Mouse (Mus musculus): ENCODE measurements around the gene Zfp84. TPM values are rescaled to one million over a fixed set of nuclear protein-coding genes. Genes with fewer than 3 reads are reported as not detected.
A peak's percentile ranks its signal among the peaks of the same experiment; 100 is the strongest.

Zfp84 gene
- polyA plus RNA-seq, 1 experiment: 8.6 TPM

- 94% methylated on average over 7 of the region's 7 CpGs for WGBS
- H3K27ac ChIP-seq (ENCODE audit: control insufficient read depth, insufficient read depth, low read length): no peak overlapping the region
Observed at GRCm38 (mm10) chr7:29764702-29765101, 3.6 kb upstream of the Zfp84 start.

GRCm38 (mm10) chr7:29767058-29767686, 1.2 kb upstream of the Zfp84 start:
- TF ChIP-seq POLR2A (IDR thresholded peaks at IDR 0.05; ENCODE audit: control insufficient read depth, extremely low read depth, insufficient read depth, low read length, poor library complexity) (0 out of 2 replicates have a peak, but pooled peaks have one; percentile 40), CTCF (IDR thresholded peaks at IDR 0.05; ENCODE audit: borderline replicate concordance, control insufficient read depth, extremely low read depth, insufficient read depth, low read length, poor library complexity) (no peak)
- peaks cover 7% of the 10 kb centered on the region for H3K4me1 ChIP-seq (replicated peaks; ENCODE audit: control insufficient read depth, insufficient read depth, low read length)

More at GRCm38 (mm10) chr7:29764702-29765101, 3.6 kb upstream of the Zfp84 start:
- H3K27me3 ChIP-seq (ENCODE audit: control insufficient read depth, insufficient read depth, low read length): no peaks in the 10 kb centered on the region
- peaks cover 7% of the 10 kb centered on the region for H3K4me1 ChIP-seq (replicated peaks; ENCODE audit: control insufficient read depth, insufficient read depth, low read length)
- no peaks in the 10 kb centered on the region for H3K36me3 ChIP-seq (ENCODE audit: control insufficient read depth, insufficient read depth, low read length)
- DNase-seq: no peak
- no peak overlapping the region for H3K4me3 ChIP-seq (ENCODE audit: control insufficient read depth, insufficient read depth, low read length)
- TF ChIP-seq POLR2A (IDR thresholded peaks at IDR 0.05; ENCODE audit: control insufficient read depth, extremely low read depth, insufficient read depth, low read length, poor library complexity) (no peak), CTCF (IDR thresholded peaks at IDR 0.05; ENCODE audit: borderline replicate concordance, control insufficient read depth, extremely low read depth, insufficient read depth, low read length, poor library complexity) (no peak)

GRCm38 (mm10) chr7:29768980-29769379, 628 bp downstream of the Zfp84 start:
- TF ChIP-seq CTCF (IDR thresholded peaks at IDR 0.05; ENCODE audit: borderline replicate concordance, control insufficient read depth, extremely low read depth, insufficient read depth, low read length, poor library complexity): no peak
- TF ChIP-seq POLR2A (IDR thresholded peaks at IDR 0.05; ENCODE audit: control insufficient read depth, extremely low read depth, insufficient read depth, low read length, poor library complexity): no peak
- no peaks in the 10 kb centered on the region for H3K27me3 ChIP-seq (ENCODE audit: control insufficient read depth, insufficient read depth, low read length)
- H3K4me3 ChIP-seq (ENCODE audit: control insufficient read depth, insufficient read depth, low read length): peak overlapping the region; percentile 81
- DNase-seq: no peak
- H3K36me3 ChIP-seq (ENCODE audit: control insufficient read depth, insufficient read depth, low read length): peaks cover 18% of the 10 kb centered on the region
- peak overlapping the region; percentile 74 for H3K27ac ChIP-seq (ENCODE audit: control insufficient read depth, insufficient read depth, low read length)
- H3K4me1 ChIP-seq (replicated peaks; ENCODE audit: control insufficient read depth, insufficient read depth, low read length): peaks cover 7% of the 10 kb centered on the region
- 2% methylated on average over 10 of the region's 10 CpGs for WGBS

More at GRCm38 (mm10) chr7:29767058-29767686, 1.2 kb upstream of the Zfp84 start:
- H3K4me3 ChIP-seq (ENCODE audit: control insufficient read depth, insufficient read depth, low read length): peak overlapping the region; percentile 52
- peaks cover 4% of the 10 kb centered on the region for H3K36me3 ChIP-seq (ENCODE audit: control insufficient read depth, insufficient read depth, low read length)
- no peak overlapping the region for H3K27ac ChIP-seq (ENCODE audit: control insufficient read depth, insufficient read depth, low read length)
- 2% methylated on average over 15 of the region's 15 CpGs for WGBS
- no peaks in the 10 kb centered on the region for H3K27me3 ChIP-seq (ENCODE audit: control insufficient read depth, insufficient read depth, low read length)
- peak; percentile 86 for DNase-seq

GRCm38 (mm10) chr7:29773503-29773902, 5.2 kb downstream of the Zfp84 start:
- Histone ChIP-seq H3K27me3 (ENCODE audit: control insufficient read depth, insufficient read depth, low read length) (no peaks in the 10 kb centered on the region), H3K27ac (ENCODE audit: control insufficient read depth, insufficient read depth, low read length) (no peak overlapping the region), H3K36me3 (ENCODE audit: control insufficient read depth, insufficient read depth, low read length) (peaks cover 63% of the 10 kb centered on the region), H3K4me1 (replicated peaks; ENCODE audit: control insufficient read depth, insufficient read depth, low read length) (peaks cover 2% of the 10 kb centered on the region; the same call in 1 of the 2 replicates), H3K4me3 (ENCODE audit: control insufficient read depth, insufficient read depth, low read length) (no peak overlapping the region)
- 97% methylated on average over 7 of the region's 7 CpGs for WGBS
- DNase-seq: no peak
- TF ChIP-seq POLR2A (IDR thresholded peaks at IDR 0.05; ENCODE audit: control insufficient read depth, extremely low read depth, insufficient read depth, low read length, poor library complexity): no peak
- TF ChIP-seq CTCF (IDR thresholded peaks at IDR 0.05; ENCODE audit: borderline replicate concordance, control insufficient read depth, extremely low read depth, insufficient read depth, low read length, poor library complexity): no peak

GRCm38 (mm10) chr7:29774371-29774770, 6.0 kb downstream of the Zfp84 start:
- no peak for TF ChIP-seq POLR2A (IDR thresholded peaks at IDR 0.05; ENCODE audit: control insufficient read depth, extremely low read depth, insufficient read depth, low read length, poor library complexity)
- TF ChIP-seq CTCF (IDR thresholded peaks at IDR 0.05; ENCODE audit: borderline replicate concordance, control insufficient read depth, extremely low read depth, insufficient read depth, low read length, poor library complexity): no peak
- peaks cover 2% of the 10 kb centered on the region; the same call in 1 of the 2 replicates for H3K4me1 ChIP-seq (replicated peaks; ENCODE audit: control insufficient read depth, insufficient read depth, low read length)
- H3K4me3 ChIP-seq (ENCODE audit: control insufficient read depth, insufficient read depth, low read length): no peak overlapping the region
- 97% methylated on average over 3 of the region's 3 CpGs for WGBS
- DNase-seq: no peak
- H3K27me3 ChIP-seq (ENCODE audit: control insufficient read depth, insufficient read depth, low read length): no peaks in the 10 kb centered on the region
- H3K36me3 ChIP-seq (ENCODE audit: control insufficient read depth, insufficient read depth, low read length): peaks cover 69% of the 10 kb centered on the region
- H3K27ac ChIP-seq (ENCODE audit: control insufficient read depth, insufficient read depth, low read length): no peak overlapping the region

GRCm38 (mm10) chr7:29776568-29776967, 8.2 kb downstream of the Zfp84 start:
- Histone ChIP-seq H3K36me3 (ENCODE audit: control insufficient read depth, insufficient read depth, low read length) (peaks cover 69% of the 10 kb centered on the region), H3K27me3 (ENCODE audit: control insufficient read depth, insufficient read depth, low read length) (no peaks in the 10 kb centered on the region), H3K4me1 (replicated peaks; ENCODE audit: control insufficient read depth, insufficient read depth, low read length) (no peaks in the 10 kb centered on the region), H3K27ac (ENCODE audit: control insufficient read depth, insufficient read depth, low read length) (no peak overlapping the region), H3K4me3 (ENCODE audit: control insufficient read depth, insufficient read depth, low read length) (no peak overlapping the region)
- TF ChIP-seq CTCF (IDR thresholded peaks at IDR 0.05; ENCODE audit: borderline replicate concordance, control insufficient read depth, extremely low read depth, insufficient read depth, low read length, poor library complexity): no peak
- TF ChIP-seq POLR2A (IDR thresholded peaks at IDR 0.05; ENCODE audit: control insufficient read depth, extremely low read depth, insufficient read depth, low read length, poor library complexity): no peak
- WGBS: 98% methylated on average over 19 of the region's 19 CpGs
- no peak for DNase-seq
